Mouse (Mus musculus): Measurements from ENCODE around the gene Ube4b. TPM values are rescaled to one million over a fixed set of nuclear protein-coding genes. Genes with fewer than 3 reads are reported as not detected.
A peak's percentile ranks its signal among the peaks of the same experiment; 100 is the strongest.

Ube4b gene
- polyA plus RNA-seq, 1 experiment from 2014 or later: 11.9 TPM

- no peak for ATAC-seq (ENCODE audit: low read depth)
- no peak overlapping the region for H3K27ac ChIP-seq
- no peaks in the 10 kb centered on the region for H3K36me3 ChIP-seq
- DNase-seq: no peak
- WGBS (ENCODE audit: insufficient replicate concordance): 83% methylated on average over 12 of the region's 12 CpGs
- no peaks in the 10 kb centered on the region for H3K9me3 ChIP-seq (replicated peaks)
- H3K4me1 ChIP-seq (replicated peaks): no peaks in the 10 kb centered on the region; the same call in 1 of the 2 replicates
- H3K9ac ChIP-seq: no peak overlapping the region
- no peaks in the 10 kb centered on the region for H3K27me3 ChIP-seq
- H3K4me2 ChIP-seq: no peak overlapping the region
- H3K4me3 ChIP-seq (replicated peaks): no peak overlapping the region
Observed at GRCm38 (mm10) chr4:149313558-149314253, 112.8 kb downstream of the Ube4b start.

GRCm38 (mm10) chr4:149311996-149312395, 114.6 kb downstream of the Ube4b start:
- H3K27ac ChIP-seq: no peak overlapping the region
- WGBS (ENCODE audit: insufficient replicate concordance): 78% methylated on average over 5 of the region's 5 CpGs
- ATAC-seq (ENCODE audit: low read depth): no peak

GRCm38 (mm10) chr4:149308491-149308820, 118.1 kb downstream of the Ube4b start:
- Histone ChIP-seq H3K27me3 (peaks cover 24% of the 10 kb centered on the region), H3K9me3 (replicated peaks) (no peaks in the 10 kb centered on the region), H3K27ac (no peak overlapping the region), H3K4me3 (replicated peaks) (peak overlapping the region; percentile 79), H3K36me3 (no peaks in the 10 kb centered on the region), H3K9ac (peak overlapping the region; percentile 71), H3K4me1 (replicated peaks) (peaks cover 27% of the 10 kb centered on the region), H3K4me2 (peak overlapping the region; percentile 98)
- WGBS (ENCODE audit: insufficient replicate concordance): 43% methylated on average over 3 of the region's 3 CpGs
- DNase-seq (no peak), ATAC-seq (ENCODE audit: low read depth) (no peak)

More at GRCm38 (mm10) chr4:149311996-149312395, 114.6 kb downstream of the Ube4b start:
- H3K9ac ChIP-seq: no peak overlapping the region
- no peaks in the 10 kb centered on the region for H3K36me3 ChIP-seq
- H3K27me3 ChIP-seq: peaks cover 10% of the 10 kb centered on the region
- DNase-seq: no peak
- no peak overlapping the region for H3K4me2 ChIP-seq
- H3K9me3 ChIP-seq (replicated peaks): no peaks in the 10 kb centered on the region
- H3K4me1 ChIP-seq (replicated peaks): peaks cover 9% of the 10 kb centered on the region
- no peak overlapping the region for H3K4me3 ChIP-seq (replicated peaks)

GRCm38 (mm10) chr4:149307596-149308490, 118.7 kb downstream of the Ube4b start, which contains the start of gene Kif1b:
Gene Kif1b, minus strand, starts transcription at chr4:149307693.
- H3K4me3 ChIP-seq (replicated peaks): peak within 1 kb of the TSS; percentile 79
- peak within 1 kb of the TSS; percentile 83 for H3K9ac ChIP-seq
- ATAC-seq (ENCODE audit: low read depth): peak; percentile 98
- peak within 1 kb of the TSS; percentile 98 for H3K4me2 ChIP-seq
- no peaks in the 10 kb centered on the region for H3K36me3 ChIP-seq
- H3K9me3 ChIP-seq (replicated peaks): no peaks in the 10 kb centered on the region
- peaks cover 24% of the 10 kb centered on the region for H3K27me3 ChIP-seq
- DNase-seq: peak; percentile 96
- H3K4me1 ChIP-seq (replicated peaks): peaks cover 29% of the 10 kb centered on the region
- H3K27ac ChIP-seq: peak within 1 kb of the TSS; percentile 67
- 1% methylated on average over 79 of the region's 79 CpGs for WGBS (ENCODE audit: insufficient replicate concordance)

- no peak for DNase-seq
- H3K27me3 ChIP-seq: peaks cover 24% of the 10 kb centered on the region
Observed at GRCm38 (mm10) chr4:149306712-149307595, 119.6 kb downstream of the Ube4b start.

GRCm38 (mm10) chr4:149305761-149306711, 120.5 kb downstream of the Ube4b start:
- peaks cover 40% of the 10 kb centered on the region for H3K4me1 ChIP-seq (replicated peaks)
- no peak for ATAC-seq (ENCODE audit: low read depth)
- H3K36me3 ChIP-seq: no peaks in the 10 kb centered on the region
- peaks cover 24% of the 10 kb centered on the region for H3K27me3 ChIP-seq
- WGBS (ENCODE audit: insufficient replicate concordance): 44% methylated on average over 14 of the region's 14 CpGs
- no peak for DNase-seq
- peak overlapping the region; percentile 79 for H3K4me3 ChIP-seq (replicated peaks)
- H3K4me2 ChIP-seq: peak overlapping the region; percentile 98
- peak overlapping the region; percentile 83 for H3K9ac ChIP-seq
- H3K27ac ChIP-seq: no peak overlapping the region
- no peaks in the 10 kb centered on the region for H3K9me3 ChIP-seq (replicated peaks)

More at GRCm38 (mm10) chr4:149306712-149307595, 119.6 kb downstream of the Ube4b start:
- peak; percentile 70 for ATAC-seq (ENCODE audit: low read depth)
- H3K9me3 ChIP-seq (replicated peaks): no peaks in the 10 kb centered on the region
- H3K4me2 ChIP-seq: peak overlapping the region; percentile 98
- peak overlapping the region; percentile 83 for H3K9ac ChIP-seq
- 1% methylated on average over 80 of the region's 83 CpGs for WGBS (ENCODE audit: insufficient replicate concordance)
- peaks cover 34% of the 10 kb centered on the region for H3K4me1 ChIP-seq (replicated peaks)
- peak overlapping the region; percentile 79 for H3K4me3 ChIP-seq (replicated peaks)
- peak overlapping the region; percentile 67 for H3K27ac ChIP-seq
- no peaks in the 10 kb centered on the region for H3K36me3 ChIP-seq

GRCm38 (mm10) chr4:149304466-149304865, 122.1 kb downstream of the Ube4b start:
- no peak overlapping the region for H3K9ac ChIP-seq

GRCm38 (mm10) chr4:149303502-149303901, 123.0 kb downstream of the Ube4b start:
- H3K27ac ChIP-seq: no peak overlapping the region
- H3K4me1 ChIP-seq (replicated peaks): peaks cover 40% of the 10 kb centered on the region
- no peak for ATAC-seq (ENCODE audit: low read depth)
- H3K36me3 ChIP-seq: no peaks in the 10 kb centered on the region
- H3K27me3 ChIP-seq: peaks cover 24% of the 10 kb centered on the region
- no peak for DNase-seq
- H3K9me3 ChIP-seq (replicated peaks): no peaks in the 10 kb centered on the region
- H3K4me2 ChIP-seq: no peak overlapping the region
- WGBS (ENCODE audit: insufficient replicate concordance): 67% methylated on average over 5 of the region's 5 CpGs
- H3K9ac ChIP-seq: no peak overlapping the region
- no peak overlapping the region for H3K4me3 ChIP-seq (replicated peaks)

More at GRCm38 (mm10) chr4:149304466-149304865, 122.1 kb downstream of the Ube4b start:
- H3K4me3 ChIP-seq (replicated peaks): no peak overlapping the region
- no peak overlapping the region for H3K27ac ChIP-seq
- no peak for ATAC-seq (ENCODE audit: low read depth)
- H3K36me3 ChIP-seq: no peaks in the 10 kb centered on the region
- no peak overlapping the region for H3K4me2 ChIP-seq
- peaks cover 40% of the 10 kb centered on the region for H3K4me1 ChIP-seq (replicated peaks)
- H3K9me3 ChIP-seq (replicated peaks): no peaks in the 10 kb centered on the region
- 57% methylated on average over 1 of the region's 1 CpGs for WGBS (ENCODE audit: insufficient replicate concordance)
- no peak for DNase-seq
- H3K27me3 ChIP-seq: peaks cover 24% of the 10 kb centered on the region

GRCm38 (mm10) chr4:149302751-149303150, 123.8 kb downstream of the Ube4b start:
- 54% methylated on average over 5 of the region's 5 CpGs for WGBS (ENCODE audit: insufficient replicate concordance)
- no peaks in the 10 kb centered on the region for H3K9me3 ChIP-seq (replicated peaks)
- H3K36me3 ChIP-seq: no peaks in the 10 kb centered on the region
- H3K27me3 ChIP-seq: peaks cover 19% of the 10 kb centered on the region
- no peak overlapping the region for H3K4me2 ChIP-seq
- no peak overlapping the region for H3K27ac ChIP-seq
- no peak overlapping the region for H3K9ac ChIP-seq
- ATAC-seq (ENCODE audit: low read depth): no peak
- H3K4me3 ChIP-seq (replicated peaks): no peak overlapping the region
- peaks cover 32% of the 10 kb centered on the region for H3K4me1 ChIP-seq (replicated peaks)
- DNase-seq: no peak

GRCm38 (mm10) chr4:149302136-149302535, 124.4 kb downstream of the Ube4b start:
- no peak overlapping the region for H3K27ac ChIP-seq
- peaks cover 32% of the 10 kb centered on the region for H3K4me1 ChIP-seq (replicated peaks)
- H3K9ac ChIP-seq: no peak overlapping the region
- 66% methylated on average over 3 of the region's 3 CpGs for WGBS (ENCODE audit: insufficient replicate concordance)
- H3K9me3 ChIP-seq (replicated peaks): no peaks in the 10 kb centered on the region
- H3K36me3 ChIP-seq: no peaks in the 10 kb centered on the region
- H3K4me3 ChIP-seq (replicated peaks): no peak overlapping the region
- DNase-seq (no peak), ATAC-seq (ENCODE audit: low read depth) (no peak)
- peaks cover 16% of the 10 kb centered on the region for H3K27me3 ChIP-seq
- no peak overlapping the region for H3K4me2 ChIP-seq
